Mouse (Mus musculus) kidney, postnatal 25 days (tissue): ENCODE results near the gene Hspb11.

Experiments
- DNase-seq, 2 experiments: peaks; one replicate each; pipeline ENCODE4 v3.0.0; 2021; ENCODE audit warnings: mixed read lengths in 2 of 2

Hspb11 gene

GRCm38 (mm10) chr4:107318646-107319045, 65.3 kb downstream of the Hspb11 start:
- DNase-seq: no peak

- no peak for DNase-seq
Measured at GRCm38 (mm10) chr4:107321041-107321440, 67.6 kb downstream of the Hspb11 start.

GRCm38 (mm10) chr4:107323113-107323512, 69.7 kb downstream of the Hspb11 start:
- no peak for DNase-seq

GRCm38 (mm10) chr4:107328530-107328929, 75.1 kb downstream of the Hspb11 start:
- DNase-seq: no peak
